Mouse (Mus musculus): ENCODE results near the gene Nudt8. TPM values are rescaled to one million over a fixed set of nuclear protein-coding genes. Genes with fewer than 3 reads are reported as not detected.

Gene Nudt8
- 12.2 and 22.8 TPM in 2 replicates for polyA plus RNA-seq (2012; rRNA removed; ENCODE audit: low replicate concordance)

DNA sequence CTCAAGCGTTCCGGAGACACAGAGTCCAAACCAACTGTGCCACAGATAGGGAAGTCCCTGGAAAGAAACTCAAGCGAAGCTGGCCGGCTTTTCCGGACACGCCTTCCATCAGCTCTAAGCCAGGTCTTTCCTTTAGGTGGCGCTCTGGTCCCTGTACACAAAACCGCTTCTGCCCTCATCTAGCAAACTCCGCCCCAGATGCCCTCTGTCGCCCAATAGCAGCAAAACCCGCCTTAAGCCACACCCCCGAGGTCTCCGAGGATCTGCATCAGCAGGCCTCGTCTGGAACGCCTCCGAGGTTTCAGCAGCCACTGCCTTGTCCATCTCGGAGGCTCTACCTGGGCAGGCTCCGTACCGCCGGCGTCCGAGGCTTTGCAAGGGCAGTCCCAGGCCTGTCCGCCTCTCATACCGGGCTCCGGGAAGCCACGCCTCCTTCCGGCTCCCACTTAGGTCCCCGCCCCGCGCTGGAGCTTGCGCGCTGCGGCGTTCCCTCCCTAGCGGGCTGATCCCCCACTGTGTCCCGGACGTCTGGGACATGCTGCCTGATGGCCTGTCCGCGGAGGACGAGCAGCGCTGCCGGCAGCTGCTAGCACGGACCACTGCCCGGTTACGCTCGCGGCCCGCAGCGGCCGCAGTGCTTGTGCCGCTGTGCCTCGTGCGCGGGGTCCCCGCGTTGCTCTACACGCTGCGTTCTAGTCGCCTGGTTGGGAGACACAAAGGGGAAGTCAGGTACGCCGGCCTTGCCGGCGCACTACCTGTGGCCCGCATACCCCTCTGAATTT is at the start of gene Nudt8, which contains the start of gene Gm49405:
Gene Nudt8, plus strand, starts transcription at position 462 of the 782 bp plus-strand sequence.
Gene Gm49405, plus strand, starts transcription at position 508 of the 782 bp plus-strand sequence.

GRCm38 (mm10) chr19:3958470-3958869 is 41.9 kb upstream of the Nudt8 start, which contains the start of gene Aldh3b3:
Gene Aldh3b3, plus strand, starts transcription at chr19:3958645.

DNA sequence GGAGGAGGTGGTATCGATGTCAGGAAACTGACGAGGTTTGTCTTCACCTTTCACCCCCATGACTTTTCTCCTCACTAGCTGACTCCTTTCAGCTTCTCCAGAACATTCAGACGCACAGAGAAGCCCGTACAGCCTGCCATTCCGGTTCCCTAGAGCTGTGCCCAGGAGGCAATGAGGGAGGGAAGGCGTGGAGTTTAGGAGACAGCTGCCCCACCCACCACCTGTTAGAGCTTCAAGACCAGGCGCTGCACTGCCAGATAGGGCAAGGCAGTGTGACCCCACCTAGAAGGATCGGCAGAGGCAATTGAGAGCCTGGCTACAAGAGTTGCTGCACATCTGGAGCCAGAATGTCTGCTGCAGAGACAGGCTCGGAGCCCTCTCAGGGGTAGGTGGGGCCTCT is 28.2 kb upstream of the Nudt8 start, which contains the start of gene Aldh3b2:
Gene Aldh3b2, plus strand, starts transcription at position 100 of the 400 bp plus-strand sequence.

DNA sequence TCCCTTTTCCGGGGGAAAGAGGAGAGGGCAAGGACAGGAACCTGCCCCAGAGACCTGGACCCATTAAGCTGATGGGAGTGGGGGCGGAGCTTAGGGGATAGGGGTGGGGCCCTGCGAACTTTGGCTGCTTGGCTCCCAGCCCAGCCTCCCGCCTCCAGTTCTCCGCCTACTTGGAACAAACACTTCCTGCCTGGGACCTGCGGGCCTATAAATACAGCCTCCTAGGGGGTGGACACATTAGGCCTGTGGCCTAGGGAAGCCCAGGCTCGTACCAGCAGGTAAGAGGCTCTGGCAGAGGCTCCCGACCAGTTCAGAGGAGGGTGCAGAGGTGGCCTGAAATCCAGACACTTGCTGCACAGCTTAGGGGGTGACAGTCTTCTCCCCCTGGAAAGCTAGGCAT is 14.0 kb upstream of the Nudt8 start, which contains the start of gene Acy3:
Gene Acy3, plus strand, starts transcription at position 237 of the 400 bp plus-strand sequence.

GRCm38 (mm10) chr19:3992416-3992815 is 8.0 kb upstream of the Nudt8 start, which contains the start of gene Tbx10:
Gene Tbx10, plus strand, starts transcription at chr19:3992752.

GRCm38 (mm10) chr19:4003112-4003511 is 2.7 kb downstream of the Nudt8 start, which contains the start of gene Doc2g:
Gene Doc2g, plus strand, starts transcription at chr19:4003313.

GRCm38 (mm10) chr19:4012432-4013022 is 12.1 kb downstream of the Nudt8 start, which contains the start of gene Ndufv1:
Gene Ndufv1, minus strand, starts transcription at chr19:4012806.

GRCm38 (mm10) chr19:4037788-4038232 is 37.4 kb downstream of the Nudt8 start, which contains the start of gene Gstp1:
Gene Gstp1, minus strand, starts transcription at chr19:4037985.

GRCm38 (mm10) chr19:4045966-4046865 is 45.8 kb downstream of the Nudt8 start, which contains the start of gene Gstp2:
Gene Gstp2, minus strand, starts transcription at chr19:4046023.

Other genes with a start within 250 kb of the Nudt8 start
- gene Kmt5b, start 233.2 kb upstream of the Nudt8 start, polyA plus RNA-seq (2012; rRNA removed; ENCODE audit: low replicate concordance): 13.7 and 17.2 TPM in 2 replicates
- gene Chka, start 148.8 kb upstream of the Nudt8 start, polyA plus RNA-seq (2012; rRNA removed; ENCODE audit: low replicate concordance): 31.2 and 33.9 TPM in 2 replicates
- gene Tcirg1, start 93.4 kb upstream of the Nudt8 start, polyA plus RNA-seq (2012; rRNA removed; ENCODE audit: low replicate concordance): 218 and 220 TPM in 2 replicates
- 276 and 363 TPM in 2 replicates for gene Ndufs8, start 87.8 kb upstream of the Nudt8 start, polyA plus RNA-seq (2012; rRNA removed; ENCODE audit: low replicate concordance)
- gene Aldh3b1, start 70.8 kb upstream of the Nudt8 start, polyA plus RNA-seq (2012; rRNA removed; ENCODE audit: low replicate concordance): 13.0 and 17.1 TPM in 2 replicates
- 307 and 435 TPM in 2 replicates for gene Unc93b1, start 65.4 kb upstream of the Nudt8 start, polyA plus RNA-seq (2012; rRNA removed; ENCODE audit: low replicate concordance)
- gene Aldh3b3, start 41.9 kb upstream of the Nudt8 start, polyA plus RNA-seq (2012; rRNA removed; ENCODE audit: low replicate concordance): 0.50 and 0.69 TPM in 2 replicates
- 22.0 and 22.5 TPM in 2 replicates for gene Aldh3b2, start 28.3 kb upstream of the Nudt8 start, polyA plus RNA-seq (2012; rRNA removed; ENCODE audit: low replicate concordance)
- gene Acy3, start 14.0 kb upstream of the Nudt8 start, polyA plus RNA-seq (2012; rRNA removed; ENCODE audit: low replicate concordance): 56.0 and 64.9 TPM in 2 replicates
- gene Tbx10, start 7.8 kb upstream of the Nudt8 start, polyA plus RNA-seq (2012; rRNA removed; ENCODE audit: low replicate concordance): not detected in 2 replicates
- gene Gm49405, start within 50 bp of the Nudt8 start, polyA plus RNA-seq (2012; rRNA removed; ENCODE audit: low replicate concordance): 2.5 and 2.9 TPM in 2 replicates
- 6.3 and 13.3 TPM in 2 replicates for gene Doc2g, start 2.7 kb downstream of the Nudt8 start, polyA plus RNA-seq (2012; rRNA removed; ENCODE audit: low replicate concordance)
- gene Ndufv1, start 12.2 kb downstream of the Nudt8 start, polyA plus RNA-seq (2012; rRNA removed; ENCODE audit: low replicate concordance): 188 and 271 TPM in 2 replicates
- 508 and 632 TPM in 2 replicates for gene Gstp1, start 37.4 kb downstream of the Nudt8 start, polyA plus RNA-seq (2012; rRNA removed; ENCODE audit: low replicate concordance)
- 24.3 and 163 TPM in 2 replicates for gene Gstp2, start 45.4 kb downstream of the Nudt8 start, polyA plus RNA-seq (2012; rRNA removed; ENCODE audit: low replicate concordance)
- 14.6 and 23.5 TPM in 2 replicates for gene Gstp3, start 59.0 kb downstream of the Nudt8 start, polyA plus RNA-seq (2012; rRNA removed; ENCODE audit: low replicate concordance)
- gene Cabp2, start 81.0 kb downstream of the Nudt8 start, polyA plus RNA-seq (2012; rRNA removed; ENCODE audit: low replicate concordance): 0.61 TPM in 1 of 2 replicates, not detected in the other
- 257 and 348 TPM in 2 replicates for gene Cdk2ap2, start 96.6 kb downstream of the Nudt8 start, polyA plus RNA-seq (2012; rRNA removed; ENCODE audit: low replicate concordance)
- 157 and 297 TPM in 2 replicates for gene Pitpnm1, start 99.4 kb downstream of the Nudt8 start, polyA plus RNA-seq (2012; rRNA removed; ENCODE audit: low replicate concordance)
- gene Aip, start 125.3 kb downstream of the Nudt8 start, polyA plus RNA-seq (2012; rRNA removed; ENCODE audit: low replicate concordance): 113 and 122 TPM in 2 replicates
- gene Gpr152, start 139.2 kb downstream of the Nudt8 start, polyA plus RNA-seq (2012; rRNA removed; ENCODE audit: low replicate concordance): 0.69 and 0.80 TPM in 2 replicates
- 1.2 TPM in 2 replicates for gene Cabp4, start 143.5 kb downstream of the Nudt8 start, polyA plus RNA-seq (2012; rRNA removed; ENCODE audit: low replicate concordance)
- gene Coro1b, start 148.0 kb downstream of the Nudt8 start, polyA plus RNA-seq (2012; rRNA removed; ENCODE audit: low replicate concordance): 266 and 387 TPM in 2 replicates
- gene Ptprcap, start 153.0 kb downstream of the Nudt8 start, polyA plus RNA-seq (2012; rRNA removed; ENCODE audit: low replicate concordance): 183 and 672 TPM in 2 replicates
- gene Rps6kb2, start 162.8 kb downstream of the Nudt8 start, polyA plus RNA-seq (2012; rRNA removed; ENCODE audit: low replicate concordance): 46.6 and 54.5 TPM in 2 replicates
- 32.3 and 39.2 TPM in 2 replicates for gene Carns1, start 174.9 kb downstream of the Nudt8 start, polyA plus RNA-seq (2012; rRNA removed; ENCODE audit: low replicate concordance)
- gene Tbc1d10c, start 190.7 kb downstream of the Nudt8 start, polyA plus RNA-seq (2012; rRNA removed; ENCODE audit: low replicate concordance): 91.7 and 196 TPM in 2 replicates
- gene Ppp1ca, start 191.5 kb downstream of the Nudt8 start, polyA plus RNA-seq (2012; rRNA removed; ENCODE audit: low replicate concordance): 586 and 618 TPM in 2 replicates
- 49.2 and 51.9 TPM in 2 replicates for gene Rad9a, start 201.1 kb downstream of the Nudt8 start, polyA plus RNA-seq (2012; rRNA removed; ENCODE audit: low replicate concordance)
- gene Clcf1, start 213.7 kb downstream of the Nudt8 start, polyA plus RNA-seq (2012; rRNA removed; ENCODE audit: low replicate concordance): 54.9 and 127 TPM in 2 replicates
- not detected in 2 replicates for gene AC109138.7, start 213.8 kb downstream of the Nudt8 start, polyA plus RNA-seq (2012; rRNA removed; ENCODE audit: low replicate concordance)
- gene Pold4, start 231.3 kb downstream of the Nudt8 start, polyA plus RNA-seq (2012; rRNA removed; ENCODE audit: low replicate concordance): 207 and 218 TPM in 2 replicates

All from mammary gland, adult 2 months (tissue).